Comparison of ENCODE assay signal across 8 mouse cellular contexts in the genomic region with DNA sequence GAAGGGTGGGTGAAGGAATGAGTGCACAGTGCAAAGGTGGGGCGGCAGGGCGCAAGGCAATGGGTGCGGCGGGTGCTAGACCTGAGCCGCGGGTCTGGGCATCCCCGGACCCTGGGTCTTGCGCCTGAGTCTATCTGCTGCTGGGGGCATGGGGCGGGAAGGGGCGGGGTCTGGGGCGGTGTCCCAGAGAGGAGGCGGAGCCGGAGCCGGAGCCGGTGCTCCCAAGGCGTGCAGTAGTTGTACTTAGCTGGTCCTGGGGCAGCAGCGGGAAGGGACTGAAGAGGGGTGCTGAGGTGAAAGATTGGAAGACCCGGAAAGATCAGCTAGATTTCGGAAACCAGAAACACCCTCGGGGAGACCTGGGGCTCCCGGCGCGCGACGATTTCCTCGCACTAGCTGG. TPM values are rescaled to one million over a fixed set of nuclear protein-coding genes. Genes with fewer than 3 reads are reported as not detected.
DNase-seq lines count a peak whose midpoint lies in the region; ATAC-seq and TF ChIP-seq lines count a peak whose summit lies in the region.

A gene (plus strand): TSS at position 245 of the 400 bp plus-strand sequence.

- peak; percentile 76 for TF ChIP-seq POLR2A in heart, adult 2 months (IDR thresholded peaks at IDR 0.05; ENCODE audit: insufficient read depth, low read depth, low read length)
- TF ChIP-seq POLR2A in small intestine, adult 2 months (IDR thresholded peaks at IDR 0.05; ENCODE audit: low read depth, low read length) = no peak

- 2% methylated on average over 26 of the region's 26 CpGs for WGBS in heart, adult 2 months
- under 1% methylated on average over 25 of the region's 26 CpGs for WGBS in kidney, embryonic 15.5 days
- under 1% methylated on average over 26 of the region's 26 CpGs for WGBS in liver, embryonic 15.5 days (ENCODE audit: insufficient replicate concordance)
- WGBS in small intestine, adult 2 months = 1% methylated on average over 26 of the region's 26 CpGs

- peak within 1 kb of the TSS; percentile 62 for H3K4me3 ChIP-seq in heart, adult 2 months
- H3K4me3 ChIP-seq in kidney, embryonic 15.5 days (replicated peaks) = peak within 1 kb of the TSS; percentile 48
- H3K4me3 ChIP-seq in liver, embryonic 15.5 days (replicated peaks) = peak within 1 kb of the TSS; percentile 28
- peak within 1 kb of the TSS; percentile 56 for H3K4me3 ChIP-seq in small intestine, adult 2 months (ENCODE audit: low read depth, low read length)

- H3K9ac ChIP-seq in heart, adult 2 months (ENCODE audit: low read depth, low read length) = peak within 1 kb of the TSS; percentile 68
- H3K9ac ChIP-seq in kidney, embryonic 15.5 days = no peak within 1 kb of the TSS
- H3K9ac ChIP-seq in liver, embryonic 15.5 days = no peak within 1 kb of the TSS

- H3K4me2 ChIP-seq in kidney, embryonic 15.5 days = peak within 1 kb of the TSS; percentile 89
- peak within 1 kb of the TSS; percentile 52 for H3K4me2 ChIP-seq in liver, embryonic 15.5 days

- TF ChIP-seq EP300 in heart, adult 2 months (IDR thresholded peaks at IDR 0.05; ENCODE audit: insufficient read depth, low read depth, low read length) = no peak

- H3K4me1 ChIP-seq in heart, adult 2 months (ENCODE audit: control insufficient read depth, insufficient read depth, low read length) = peaks cover 8% of the 10 kb centered on the region
- peaks cover 16% of the 10 kb centered on the region for H3K4me1 ChIP-seq in kidney, embryonic 15.5 days
- peaks cover 8% of the 10 kb centered on the region; the same call in 1 of the 2 replicates for H3K4me1 ChIP-seq in liver, embryonic 15.5 days (replicated peaks)
- peaks cover 8% of the 10 kb centered on the region; the same call in 1 of the 2 replicates for H3K4me1 ChIP-seq in small intestine, adult 2 months (ENCODE audit: control insufficient read depth, insufficient read depth, insufficient read length, low read length)

- H3K27ac ChIP-seq in heart, adult 2 months = peak within 1 kb of the TSS; percentile 89
- H3K27ac ChIP-seq in kidney, embryonic 15.5 days = no peak within 1 kb of the TSS
- no peak within 1 kb of the TSS for H3K27ac ChIP-seq in liver, embryonic 15.5 days (replicated peaks)
- H3K27ac ChIP-seq in small intestine, adult 2 months (ENCODE audit: insufficient read depth, low read depth, low read length) = no peak within 1 kb of the TSS

- ATAC-seq in kidney, embryonic 15.5 days (replicated peaks; ENCODE audit: low FRiP score) = peak; percentile 85
- ATAC-seq in liver, embryonic 15.5 days (ENCODE audit: insufficient read depth) = no peak

- no peaks in the 10 kb centered on the region for H3K36me3 ChIP-seq in heart, adult 2 months (ENCODE audit: control insufficient read depth, insufficient read depth, low read length)
- no peaks in the 10 kb centered on the region for H3K36me3 ChIP-seq in kidney, embryonic 15.5 days
- H3K36me3 ChIP-seq in liver, embryonic 15.5 days (replicated peaks) = no peaks in the 10 kb centered on the region
- no peaks in the 10 kb centered on the region for H3K36me3 ChIP-seq in small intestine, adult 2 months (ENCODE audit: control insufficient read depth, insufficient read depth, low read length)

- H3K27me3 ChIP-seq in heart, adult 2 months (ENCODE audit: control insufficient read depth, insufficient read depth, low read length) = no peaks in the 10 kb centered on the region
- peaks cover 75% of the 10 kb centered on the region for H3K27me3 ChIP-seq in kidney, embryonic 15.5 days
- H3K27me3 ChIP-seq in liver, embryonic 15.5 days = peaks cover 92% of the 10 kb centered on the region
- H3K27me3 ChIP-seq in small intestine, adult 2 months (ENCODE audit: control insufficient read depth, insufficient read depth, low read length) = peaks cover 15% of the 10 kb centered on the region

- H3K9me3 ChIP-seq in kidney, embryonic 15.5 days (replicated peaks) = no peaks in the 10 kb centered on the region
- H3K9me3 ChIP-seq in liver, embryonic 15.5 days (replicated peaks) = no peaks in the 10 kb centered on the region

- intact Hi-C loops in heart, adult 2 months (cut with DNase I) = no loop called here

- TF ChIP-seq CTCF in heart, adult 2 months (IDR thresholded peaks at IDR 0.05) = no peak
- TF ChIP-seq CTCF in small intestine, adult 2 months (IDR thresholded peaks at IDR 0.05; ENCODE audit: extremely low read depth, insufficient read length, insufficient replicate concordance, low read depth, low read length) = no peak

- H3K79me2 ChIP-seq in heart, adult 2 months (replicated peaks; ENCODE audit: control insufficient read depth, insufficient read depth, low read length) = no peaks in the 10 kb centered on the region

- peak; percentile 34 for DNase-seq in urinary bladder, adult 2 months (ENCODE audit: low spot score)
- no peak for DNase-seq in urinary bladder, postnatal 14 days (ENCODE audit: low spot score)
- DNase-seq in embryo, embryonic 10 days (ENCODE audit: low spot score) = peak; percentile 64
- peak; percentile 68 to 70 for DNase-seq in heart, adult 2 months
- no peak for DNase-seq in natural killer cell, adult 2 months (ENCODE audit: low spot score in 2 of 2)

RNA-seq across cellular contexts. Expression of the gene that starts here (rescaled TPM):
- polyA plus RNA-seq in urinary bladder, adult 2 months (2012; rRNA removed) = 44.5 TPM in 2 replicates
- 100 to 1,000 TPM; 140 to 155 TPM for total RNA-seq in heart, adult 2 months (2021)
- 151 and 206 TPM in 2 replicates for polyA plus RNA-seq in heart, adult 2 months (2012; rRNA removed)
- polyA plus RNA-seq in kidney, embryonic 15.5 days (2015; fragmentation: Nextera tagmentation; extraction: Ambion mirVana) = 3.6 and 4.2 TPM in 2 replicates
- polyA plus RNA-seq in liver, embryonic 15.5 days (2015; fragmentation: Nextera tagmentation; extraction: Ambion mirVana) = 0.81 and 1.1 TPM in 2 replicates
- 8.4 and 14.6 TPM in 2 replicates for polyA plus RNA-seq in small intestine, adult 2 months (2012; rRNA removed)

Comparison
In these comparisons a context has a peak if more than half of its experiments do, and no peak if none do; other contexts are left out.
1. DNase-seq: peak in urinary bladder, adult 2 months (single experiment), embryo, embryonic 10 days (single experiment) and heart, adult 2 months (2 of 2); none in urinary bladder, postnatal 14 days (single experiment) and natural killer cell, adult 2 months (0 of 2).
2. Peak in every context shown above with its lines, with median percentiles within 50 percentile points of each other: H3K4me3 ChIP-seq.